Mouse (Mus musculus): ENCODE measurements around the gene Hectd1. TPM values are rescaled to one million over a fixed set of nuclear protein-coding genes. Genes with fewer than 3 reads are reported as not detected.

The Hectd1 gene
- 16.4 and 19.3 TPM in 2 replicates for polyA plus RNA-seq (2021; fragmentation: Nextera tagmentation)
- long read RNA-seq, experiment 1, partial matches to known transcripts = 201 of 213 reads
- long read RNA-seq, experiment 1, other reads (novel, unspliced or antisense) = 12 of 213 reads
- long read RNA-seq, experiment 2, partial matches to known transcripts = 350 of 376 reads
- long read RNA-seq, experiment 2, other reads (novel, unspliced or antisense) = 24 of 376 reads

DNA sequence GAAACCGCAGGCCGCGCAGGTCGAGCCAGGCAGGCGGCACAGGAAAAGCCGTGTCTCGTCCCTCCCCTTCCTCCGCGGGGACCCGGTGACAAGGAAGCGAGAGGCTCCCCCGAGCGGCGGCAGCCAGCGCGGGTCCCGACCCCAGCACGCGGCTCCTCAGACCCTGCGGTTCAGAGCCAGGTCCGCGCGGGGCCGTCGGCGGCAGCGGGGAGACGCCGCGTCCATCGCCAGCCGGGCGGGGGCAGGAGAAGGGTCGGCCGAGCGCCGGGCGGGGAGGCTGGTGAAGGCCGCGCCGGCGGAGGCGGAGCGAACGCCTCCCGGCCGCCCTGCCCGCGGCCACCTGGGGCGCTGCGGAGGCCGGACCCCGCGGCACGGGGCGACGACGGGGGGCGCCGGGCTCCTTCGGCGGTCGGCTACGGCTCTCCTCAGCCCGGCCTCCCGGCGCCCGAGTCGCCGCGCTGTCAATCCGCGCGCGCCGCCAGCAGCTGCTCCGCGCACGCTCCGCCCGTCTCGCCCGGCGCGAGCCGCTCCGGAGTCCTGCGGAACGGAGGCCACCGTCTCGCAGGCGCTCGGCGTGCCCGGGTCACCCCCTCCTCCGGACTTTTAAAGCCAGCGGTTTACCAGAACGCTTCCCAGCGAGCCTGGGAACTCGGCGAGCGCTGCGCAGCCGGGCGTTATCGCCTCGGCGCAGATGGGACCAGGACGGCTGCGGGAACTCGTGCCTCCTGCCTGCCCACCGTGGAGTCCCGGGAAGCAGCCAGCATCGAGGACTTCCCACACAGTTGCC lies at the start of gene Hectd1:
TSS of gene Hectd1 (minus strand) at position 247 of the 787 bp plus-strand sequence.

Other genes starting within 250 kb of the Hectd1 start
- 4.8 and 5.5 TPM in 2 replicates for gene Coch, start 236.2 kb downstream of the Hectd1 start, polyA plus RNA-seq (2021; fragmentation: Nextera tagmentation)
- gene Ap4s1, start 138.5 kb downstream of the Hectd1 start, polyA plus RNA-seq (2021; fragmentation: Nextera tagmentation) = 70.7 and 74.0 TPM in 2 replicates
- gene Strn3, start 137.6 kb downstream of the Hectd1 start, polyA plus RNA-seq (2021; fragmentation: Nextera tagmentation) = 9.2 and 10.6 TPM in 2 replicates
- gene Heatr5a, start 141.8 kb upstream of the Hectd1 start, polyA plus RNA-seq (2021; fragmentation: Nextera tagmentation) = 0.90 and 1.3 TPM in 2 replicates
- gene Dtd2, start 177.0 kb upstream of the Hectd1 start, polyA plus RNA-seq (2021; fragmentation: Nextera tagmentation) = 15.2 and 15.6 TPM in 2 replicates
- not detected in 2 replicates for gene Gpr33, start 198.5 kb upstream of the Hectd1 start, polyA plus RNA-seq (2021; fragmentation: Nextera tagmentation)

Measured in layer of hippocampus, adult 6 months (tissue).